Mouse (Mus musculus): ENCODE measurements around the gene Sema6b.

Gene Sema6b

DNA sequence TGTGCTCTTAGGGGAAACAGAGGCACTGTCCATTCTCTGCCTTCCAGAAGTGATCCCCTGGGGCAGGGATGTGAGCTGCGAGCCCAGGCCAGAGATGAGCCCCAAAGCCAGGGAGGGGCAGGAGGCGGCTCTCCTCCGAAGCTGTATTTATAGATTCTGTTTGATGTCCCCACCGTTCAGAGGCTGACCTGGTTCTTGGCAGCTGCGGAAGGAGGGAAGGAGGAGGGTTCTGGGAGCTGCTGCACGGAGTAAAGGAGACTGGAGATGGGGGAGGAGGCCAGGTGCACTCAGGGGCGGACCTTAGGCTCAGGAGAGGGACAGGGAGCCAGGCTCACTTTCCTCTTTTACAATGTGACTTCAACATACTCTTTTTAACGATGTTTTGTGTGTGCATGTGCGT, 6.0 kb upstream of the Sema6b start:
- DNase-seq (ENCODE audit: low read depth) = no peak

DNA sequence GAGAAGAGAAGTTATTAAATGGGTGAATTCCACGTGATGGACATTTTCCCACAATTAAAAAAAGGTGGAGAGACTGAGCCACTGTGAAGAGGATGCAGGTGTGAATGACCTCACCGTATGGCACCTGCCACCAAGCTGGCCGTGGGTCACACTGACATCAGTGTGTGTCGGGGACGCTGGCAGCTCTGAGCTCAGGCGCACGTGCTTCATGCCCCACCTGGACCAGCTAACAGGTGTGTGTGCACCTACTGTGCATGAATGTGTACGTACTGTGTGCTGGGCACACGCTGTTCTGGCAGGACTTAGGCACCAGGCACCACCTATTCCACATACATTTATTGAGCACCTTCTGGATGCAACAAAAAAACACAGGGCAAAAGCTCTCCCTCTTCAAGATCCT, 4.4 kb upstream of the Sema6b start:
- DNase-seq (ENCODE audit: low read depth) = no peak

DNA sequence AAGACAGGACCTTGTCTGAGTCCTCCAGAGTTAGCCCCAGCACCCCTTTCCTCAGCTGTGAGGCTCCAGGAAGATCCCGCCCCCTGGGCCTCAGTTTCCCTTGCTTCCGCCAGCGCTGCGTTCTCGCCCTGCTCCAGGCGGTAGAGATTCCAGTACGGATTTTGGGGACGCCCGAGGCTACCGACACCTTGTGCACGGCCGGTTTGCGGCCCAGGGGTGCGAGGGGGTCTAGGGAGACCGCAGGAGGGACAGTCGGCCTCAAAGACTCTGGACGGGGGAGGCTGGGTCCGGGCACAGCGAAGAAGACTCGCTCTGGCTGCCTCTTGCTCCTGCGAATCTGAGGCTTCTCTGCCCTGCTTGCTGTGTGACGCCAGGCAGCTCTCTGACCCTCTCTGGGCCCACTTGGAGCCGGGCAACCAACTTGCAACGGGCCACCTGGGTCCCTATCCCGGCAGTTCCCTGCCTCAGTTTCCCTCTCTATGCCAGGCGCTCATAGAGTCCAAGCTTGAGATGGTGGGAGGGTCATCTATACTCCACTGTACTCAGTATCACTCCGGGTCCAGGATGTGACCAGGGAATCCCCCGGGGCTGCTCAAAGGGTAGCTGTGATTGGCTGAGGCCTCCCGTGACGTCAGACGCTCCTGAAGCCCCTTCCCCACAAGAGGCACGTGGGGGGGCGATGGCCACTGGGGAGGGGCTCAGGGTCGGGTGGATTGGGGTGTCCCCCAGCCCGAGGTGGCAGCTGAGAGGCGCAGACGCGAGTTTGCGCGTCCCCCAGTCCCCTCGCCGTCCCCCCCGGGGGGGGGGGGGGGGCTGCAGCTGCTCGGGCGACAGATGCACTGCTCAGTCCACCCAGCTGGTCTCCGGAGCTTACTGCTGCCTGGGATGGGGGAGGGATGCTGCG, 1.8 kb upstream of the Sema6b start:
- DNase-seq (ENCODE audit: low read depth) = no peak

DNA sequence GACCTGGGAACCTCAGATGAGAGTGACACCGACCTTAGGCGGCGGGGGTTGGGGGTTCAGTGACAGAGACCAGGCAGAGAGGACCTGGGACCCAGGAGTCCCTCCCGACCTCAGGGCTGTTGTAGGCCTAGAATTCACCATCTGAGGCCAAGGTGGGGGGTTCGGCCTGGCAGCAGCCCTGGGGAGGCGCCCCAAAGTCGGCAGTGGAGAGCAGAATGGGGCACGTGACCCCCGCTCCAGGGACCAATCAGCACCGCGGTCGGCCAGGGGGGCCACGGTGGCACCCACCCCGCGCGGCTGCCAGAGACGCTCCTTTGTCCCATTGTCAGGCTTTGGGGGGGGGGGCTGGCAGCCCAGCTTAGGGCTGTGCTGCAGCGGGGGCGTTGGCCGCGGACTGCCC, 788 bp downstream of the Sema6b start:
- DNase-seq (ENCODE audit: low read depth) = no peak

DNA sequence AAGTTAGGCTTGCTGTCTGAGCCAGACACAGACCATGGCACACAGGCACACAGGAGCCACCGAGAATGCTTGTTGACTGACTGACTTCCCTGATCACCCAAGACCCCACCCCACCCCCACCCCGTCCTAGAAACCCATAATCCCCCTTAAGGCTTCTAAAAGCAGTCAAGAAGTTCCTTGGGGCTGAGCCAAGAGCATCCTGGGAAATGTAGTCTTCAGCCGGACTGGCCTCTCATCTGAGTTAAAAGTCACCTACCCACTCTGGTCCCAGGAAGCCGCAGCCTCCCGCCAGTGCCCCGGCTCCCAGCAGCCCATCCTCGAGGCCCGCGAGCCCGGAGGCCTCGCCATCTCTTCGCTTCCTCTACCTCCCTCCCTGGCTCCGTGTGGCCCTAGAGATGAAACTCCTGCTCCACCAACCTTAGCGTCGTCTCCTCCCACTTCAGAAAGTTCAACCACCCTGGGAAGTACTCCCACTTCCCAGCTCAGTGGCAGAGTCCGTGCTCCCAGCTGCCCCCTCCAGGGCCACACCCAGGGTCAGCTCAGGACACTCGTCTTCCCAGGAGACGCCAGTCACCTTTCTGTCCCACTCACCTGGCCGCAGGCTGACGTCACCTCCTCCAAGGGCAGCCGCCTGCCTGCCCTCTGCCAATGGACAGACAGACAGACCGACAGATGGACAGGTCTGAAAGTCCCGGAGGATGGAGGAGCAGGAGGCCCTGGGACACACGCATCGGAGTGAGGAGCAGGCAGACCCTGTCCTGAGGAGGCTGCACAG, 2.1 kb downstream of the Sema6b start:
- no peak for DNase-seq (ENCODE audit: low read depth)

DNA sequence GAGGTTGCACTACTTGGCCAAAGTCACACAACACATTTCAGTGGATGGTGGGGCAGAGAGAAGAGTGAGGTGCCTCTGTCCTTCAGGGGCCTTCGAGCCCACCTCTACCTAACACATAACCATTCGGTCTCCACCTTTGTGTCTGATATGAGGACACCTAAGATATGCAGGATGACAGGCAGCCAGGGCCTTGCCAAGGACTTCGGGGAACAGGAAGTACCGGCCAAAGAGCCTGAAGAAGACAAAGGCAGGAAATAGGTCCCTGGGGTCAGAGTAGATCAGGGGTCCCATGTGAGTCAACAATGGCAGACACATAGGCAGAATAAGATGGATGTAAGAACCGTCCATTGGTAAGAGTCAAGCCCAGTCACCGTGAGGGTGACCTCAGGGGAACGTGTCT, 3.6 kb downstream of the Sema6b start:
- DNase-seq (ENCODE audit: low read depth) = no peak

DNA sequence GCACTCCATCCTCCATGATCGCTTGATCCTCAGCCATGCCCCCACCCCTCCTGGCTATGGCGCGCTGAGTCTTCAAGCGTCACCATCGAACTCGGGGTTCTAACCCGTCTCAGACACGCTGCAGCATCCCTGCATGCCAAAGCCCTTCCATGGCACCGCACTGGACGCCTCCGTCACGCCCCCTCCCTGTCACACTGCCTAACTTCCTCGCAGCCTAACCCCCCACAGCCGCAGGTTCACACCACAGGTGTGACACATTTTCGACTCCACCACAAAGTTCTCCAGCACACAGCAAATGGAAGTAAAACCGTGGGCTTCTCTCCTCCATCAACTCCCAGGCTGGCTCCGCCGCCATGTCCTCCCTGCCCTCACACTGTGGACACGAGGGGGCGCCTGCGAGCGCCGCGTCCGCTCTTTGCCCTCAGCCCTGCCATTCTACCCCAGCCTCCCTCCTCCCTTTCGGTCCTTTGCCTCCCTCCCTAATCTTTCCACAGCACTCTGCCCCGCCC, 5.6 kb downstream of the Sema6b start:
- DNase-seq (ENCODE audit: low read depth) = peak; percentile 57

DNA sequence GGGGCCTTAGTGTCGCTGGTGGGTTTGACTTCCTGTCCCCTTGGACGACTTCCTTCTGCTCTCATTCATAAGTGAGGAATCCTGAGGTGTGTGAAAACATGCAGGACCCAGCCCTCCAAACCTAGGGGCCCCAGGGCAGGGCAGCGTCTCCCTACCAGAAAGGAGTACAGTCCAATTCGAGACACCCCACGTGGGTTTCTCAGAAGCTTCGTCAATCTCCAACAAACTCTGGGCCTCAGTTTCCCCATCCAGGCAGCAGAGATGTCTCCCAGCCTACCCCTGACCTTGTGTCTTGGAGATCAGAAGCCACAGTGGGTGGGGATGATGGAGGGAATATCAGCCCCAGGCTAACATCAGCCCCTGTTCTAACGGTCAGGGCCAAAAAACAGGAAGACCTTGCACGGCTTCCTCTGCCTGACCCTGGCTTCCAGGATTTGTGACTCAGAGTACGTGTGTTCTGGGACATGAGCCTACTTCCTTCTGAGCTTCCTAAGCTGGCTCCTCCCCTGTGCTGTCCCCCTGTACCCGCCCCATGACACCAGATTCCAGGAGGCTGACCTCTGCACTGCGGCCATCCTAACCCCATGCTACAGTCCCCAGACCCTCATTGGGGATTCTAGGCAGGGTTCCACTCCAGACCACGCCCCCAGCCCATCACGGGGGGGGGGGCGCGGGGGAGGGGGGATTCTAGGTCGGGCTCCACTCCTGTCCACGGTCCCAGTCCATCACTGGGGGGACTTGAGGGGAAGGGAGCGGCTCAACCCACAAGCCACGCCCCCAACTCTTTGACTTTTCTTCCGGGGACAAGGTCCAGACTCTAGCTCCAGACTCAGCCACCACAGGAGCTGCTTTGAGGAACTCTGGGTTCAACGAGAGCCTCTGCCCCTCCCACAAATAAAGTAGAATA, 6.4 kb downstream of the Sema6b start:
- DNase-seq (ENCODE audit: low read depth) = no peak

DNA sequence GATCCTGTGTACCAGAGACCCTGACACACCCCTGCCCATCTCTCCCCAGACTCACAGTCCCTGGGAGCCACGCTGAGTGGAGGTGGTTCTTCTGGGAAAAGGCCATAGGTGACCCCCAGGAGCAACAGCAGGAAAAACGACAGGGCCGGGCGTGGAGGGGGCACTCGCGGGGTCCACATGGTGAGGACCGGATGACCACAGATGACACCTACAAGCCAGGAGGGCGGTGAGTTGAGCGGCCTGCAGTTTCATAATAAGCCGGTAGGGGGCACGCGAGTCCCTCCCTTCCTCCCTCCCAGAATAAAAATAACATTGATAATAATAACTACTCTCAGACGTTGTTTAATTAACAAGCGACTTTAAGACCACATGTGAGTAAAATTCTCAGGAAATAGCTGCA, 7.5 kb downstream of the Sema6b start:
- DNase-seq (ENCODE audit: low read depth) = peak; percentile 58

DNA sequence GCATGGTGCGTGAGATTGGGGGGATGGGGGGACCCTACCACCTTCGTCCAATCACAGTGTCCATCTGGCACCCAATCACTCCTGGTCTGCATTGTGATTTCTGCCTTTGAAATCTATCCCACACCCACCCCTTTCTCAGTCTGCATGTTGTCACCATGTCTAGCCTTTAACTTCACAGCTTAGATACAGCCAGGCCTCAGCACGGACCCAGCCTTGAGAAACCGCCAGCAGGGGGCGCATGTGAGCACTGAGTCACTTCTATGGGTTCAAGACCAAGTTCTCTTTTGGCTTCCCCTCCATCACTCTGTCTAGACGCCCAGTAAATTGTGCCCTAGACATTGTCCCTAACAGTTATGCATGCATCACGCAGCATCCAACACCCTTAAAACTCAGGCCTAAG, 8.3 kb downstream of the Sema6b start:
- peak; percentile 62 for DNase-seq (ENCODE audit: low read depth)

DNA sequence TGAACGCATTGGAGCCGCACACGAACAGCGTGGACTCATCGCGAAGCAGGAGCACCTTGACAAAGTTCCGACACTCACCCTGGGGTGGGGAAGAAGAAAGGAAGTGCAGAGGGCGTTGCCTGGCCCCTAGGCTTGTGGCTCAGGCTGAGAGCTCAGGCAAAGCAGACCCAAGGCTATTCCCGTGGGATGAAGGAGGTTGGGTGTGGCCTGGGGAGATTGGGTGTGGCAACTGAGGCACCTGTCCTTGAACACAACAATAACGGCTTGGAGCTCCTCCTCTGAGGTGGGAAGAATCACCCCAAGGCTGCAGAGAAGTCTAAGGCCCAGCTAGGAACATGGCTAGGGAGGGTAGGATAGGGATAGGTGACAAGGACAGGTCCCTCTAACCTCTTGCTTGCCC, 9.0 kb downstream of the Sema6b start:
- DNase-seq (ENCODE audit: low read depth) = no peak

DNA sequence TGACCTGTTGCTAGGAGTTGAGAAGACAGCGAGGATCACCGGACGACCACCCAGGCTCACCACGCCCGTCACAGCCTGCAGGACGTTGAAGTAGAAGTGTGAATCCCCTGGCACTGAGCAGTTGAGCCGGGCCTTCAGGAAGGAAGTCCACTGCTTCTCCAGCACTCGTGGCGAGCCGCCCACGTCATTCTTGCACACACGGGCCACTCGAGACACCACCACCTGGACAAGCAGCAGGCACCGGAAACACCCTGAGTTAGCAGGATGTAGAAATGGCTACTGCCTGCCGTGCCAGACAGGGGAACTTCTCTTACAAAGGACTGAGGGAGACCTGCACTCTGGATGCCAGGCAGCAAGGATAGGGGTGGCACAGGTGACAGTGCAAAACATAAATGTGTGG, 11.9 kb downstream of the Sema6b start:
- DNase-seq (ENCODE audit: low read depth) = no peak

DNA sequence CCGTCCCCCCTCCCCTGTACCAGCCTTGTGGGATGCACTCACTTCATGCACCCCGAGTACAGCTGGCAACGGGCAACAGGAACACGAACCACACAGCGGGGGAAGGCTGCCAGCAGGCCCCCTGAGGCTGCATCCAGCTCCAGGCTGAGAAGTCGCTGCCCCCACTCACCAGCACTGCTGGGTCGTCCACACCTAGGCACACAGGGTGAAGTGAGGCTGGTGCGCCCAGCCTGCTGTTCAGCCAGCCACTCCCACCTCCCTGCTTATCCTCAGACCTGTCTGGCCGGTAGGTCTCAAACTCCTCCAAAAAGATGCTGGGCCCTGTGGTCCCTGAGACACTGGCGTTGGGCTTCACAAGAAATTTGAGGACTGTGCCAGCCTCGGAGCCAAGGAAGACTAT, 14.0 kb downstream of the Sema6b start:
- no peak for DNase-seq (ENCODE audit: low read depth)

DNA sequence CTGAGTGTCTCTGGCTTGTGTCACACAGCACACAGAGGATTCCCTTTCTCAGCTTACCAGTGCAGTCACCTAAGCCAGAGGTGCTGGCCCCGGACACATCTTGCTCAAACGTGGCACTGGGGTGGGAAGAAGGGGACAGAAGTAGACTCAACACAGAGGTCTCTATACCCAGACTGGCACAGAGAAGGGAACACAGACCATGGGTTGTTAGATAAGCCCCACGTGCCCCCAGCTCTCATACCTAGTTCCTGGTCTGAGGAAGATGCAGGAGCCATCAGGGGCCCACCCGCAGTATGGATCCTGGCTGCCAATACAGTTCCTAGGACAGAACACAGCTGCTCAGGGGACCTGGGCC, 14.9 kb downstream of the Sema6b start:
- no peak for DNase-seq (ENCODE audit: low read depth)

DNA sequence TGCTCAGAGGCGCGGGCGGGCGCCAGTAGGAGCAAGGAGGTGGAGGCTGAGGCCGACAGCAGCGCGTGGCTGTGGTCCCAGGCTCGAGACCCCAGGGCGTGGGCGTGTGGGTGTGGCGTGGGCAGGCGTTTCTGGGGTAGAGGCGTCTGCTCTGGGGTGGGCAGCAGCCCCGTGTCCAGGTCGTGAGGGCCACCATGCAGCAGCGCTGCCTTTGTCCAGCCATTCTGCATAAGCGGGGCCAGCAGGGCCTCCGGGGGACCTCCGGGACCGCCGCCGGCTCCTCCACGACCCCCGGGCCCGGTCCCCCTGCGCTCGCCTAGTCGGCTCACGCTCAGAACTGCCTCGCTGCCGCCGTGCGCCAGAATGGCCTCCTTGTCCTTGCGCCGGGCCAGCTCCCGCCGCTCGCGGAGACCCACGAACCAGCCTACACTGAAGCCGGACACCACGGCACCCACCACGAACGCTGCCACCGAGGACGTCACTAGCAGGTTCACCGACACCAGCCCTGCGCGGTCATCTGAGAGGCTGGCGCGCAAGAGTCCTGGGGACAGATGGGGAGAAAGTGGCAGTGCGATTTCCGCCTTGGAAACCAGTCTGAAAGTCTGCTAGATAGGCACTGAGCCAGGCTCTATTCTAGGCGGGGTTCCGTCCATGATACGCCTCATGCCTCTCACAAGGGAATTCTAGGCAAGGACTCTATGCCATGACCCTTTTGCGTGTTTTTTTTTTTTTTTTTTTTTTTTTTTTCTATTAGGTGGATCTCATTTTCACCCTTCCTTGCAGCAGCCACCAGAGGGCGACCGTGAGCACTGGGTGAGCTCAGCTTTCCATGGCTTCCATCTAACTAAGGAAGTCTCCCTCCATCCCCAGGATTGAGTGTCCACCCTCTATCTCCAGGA, 15.5 kb downstream of the Sema6b start:
- peak; percentile 56 for DNase-seq (ENCODE audit: low read depth)

DNA sequence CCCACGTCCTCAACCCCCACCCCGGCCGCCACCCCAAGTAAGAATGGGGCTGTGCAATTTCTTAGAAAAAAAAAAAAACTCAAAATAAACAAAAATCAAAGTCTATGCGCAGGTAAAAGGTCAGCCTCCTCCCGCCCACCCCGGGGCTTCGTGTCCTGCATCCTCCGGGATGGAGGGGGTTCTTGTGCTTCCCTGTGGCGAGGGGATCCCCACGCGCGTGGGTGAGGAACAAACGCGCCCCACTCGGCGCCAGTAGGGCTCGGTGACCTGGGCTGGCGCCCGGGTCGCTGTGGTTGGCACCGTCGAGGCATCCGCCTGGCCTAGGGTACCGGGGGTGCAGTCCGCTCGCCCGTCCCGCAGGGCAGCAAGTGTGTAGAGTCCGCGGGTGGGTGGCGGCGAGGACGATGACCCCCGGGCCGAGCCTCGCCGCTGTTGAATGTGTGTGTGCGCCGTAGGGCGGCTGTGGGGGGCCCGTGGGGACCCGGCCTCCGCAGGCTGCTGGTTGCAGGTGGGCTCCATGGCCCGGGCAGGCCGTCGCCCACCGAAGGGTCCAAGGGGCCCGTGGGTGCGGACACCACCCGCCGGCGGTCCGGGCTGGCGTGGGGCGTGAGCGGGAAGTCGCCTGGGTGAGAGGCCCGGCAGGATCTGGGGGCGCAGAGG, 16.3 kb downstream of the Sema6b start:
- no peak for DNase-seq (ENCODE audit: low read depth)

DNA sequence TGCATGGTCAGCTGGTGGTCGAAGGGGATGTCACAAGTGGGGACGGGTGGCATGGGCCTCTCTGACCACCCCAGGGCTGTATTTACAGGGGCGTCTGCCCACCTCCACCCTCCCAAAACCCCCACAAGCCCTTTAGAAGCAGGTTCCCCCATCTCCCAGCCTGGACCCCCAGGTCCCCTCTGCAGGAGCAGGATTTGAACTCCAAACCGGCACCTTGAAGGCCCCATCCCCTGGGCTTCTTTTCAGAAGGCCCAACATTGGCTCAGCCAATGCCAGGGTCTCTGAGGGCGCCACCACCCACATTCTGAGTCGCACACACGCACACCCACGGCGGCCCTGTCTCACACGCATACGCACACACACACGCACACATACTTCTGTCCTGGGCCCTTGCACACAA, 17.0 kb downstream of the Sema6b start:
- DNase-seq (ENCODE audit: low read depth) = no peak

DNA sequence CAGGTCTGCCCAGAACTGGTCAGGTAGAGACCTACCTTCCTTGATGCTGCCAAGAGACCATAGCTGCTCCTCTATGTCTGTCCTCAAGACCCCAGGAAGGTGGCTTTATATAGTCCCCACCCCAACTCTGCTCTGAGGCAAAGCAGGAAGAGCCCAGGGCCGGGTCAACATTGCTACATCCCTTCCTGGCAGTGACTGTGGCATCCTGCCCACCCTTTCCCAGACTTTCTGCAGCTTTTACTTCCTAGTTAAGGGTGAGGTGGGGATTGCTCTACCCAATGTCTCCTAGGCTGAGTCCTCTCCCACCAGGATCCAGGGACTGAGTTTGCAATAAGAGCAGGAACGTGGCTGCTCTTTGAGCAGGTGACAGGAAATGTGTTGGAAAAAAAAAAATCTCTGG, 18.3 kb downstream of the Sema6b start, which contains the start of gene Lrg1:
Gene Lrg1 (minus strand): TSS at position 176 of the 400 bp plus-strand sequence.
- no peak for DNase-seq (ENCODE audit: low read depth)

DNA sequence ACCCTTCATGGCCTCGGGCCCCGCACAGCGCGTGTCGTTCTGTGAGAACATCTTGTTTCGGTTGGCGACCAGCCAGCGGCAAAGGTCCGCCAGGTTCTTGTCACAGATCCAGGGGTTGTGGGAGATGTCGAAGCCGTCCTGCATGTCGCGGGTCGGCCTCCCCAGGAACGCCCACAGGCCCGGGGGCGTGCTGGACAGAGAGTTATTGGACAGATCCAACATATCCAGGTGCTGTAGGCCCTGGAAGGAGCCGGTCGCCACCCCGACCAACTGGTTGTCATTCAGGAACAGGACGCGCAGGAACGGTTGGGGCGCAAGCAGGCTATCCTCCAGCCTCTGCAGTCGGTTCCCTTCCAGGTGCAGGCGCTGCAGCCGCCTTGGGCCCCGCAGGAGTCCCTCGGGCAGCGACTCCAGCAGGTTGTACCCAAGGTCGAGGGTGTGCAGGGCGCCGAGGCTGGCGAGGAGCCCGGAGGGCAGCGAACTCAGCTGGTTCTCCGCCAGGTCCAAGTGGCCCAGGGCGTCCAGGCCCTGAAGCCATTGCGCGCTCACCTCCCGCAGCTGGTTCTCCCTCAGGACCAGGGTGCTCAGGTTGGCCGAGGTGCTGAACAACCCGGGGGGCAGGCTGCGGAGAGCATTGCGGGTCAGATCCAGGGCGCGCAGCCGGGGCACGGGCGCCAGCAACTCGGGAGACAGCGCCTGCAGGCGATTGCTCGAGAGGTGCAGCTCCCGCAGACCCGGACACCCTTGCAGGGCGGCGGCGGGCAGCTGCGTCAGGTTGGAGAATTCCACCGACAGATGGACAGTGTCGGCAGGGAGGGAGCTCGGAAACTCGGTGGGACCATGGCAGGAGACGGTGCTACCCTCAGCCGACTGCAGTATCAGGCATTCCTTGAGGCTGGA, 19.9 kb downstream of the Sema6b start:
- no peak for DNase-seq (ENCODE audit: low read depth)
